Mouse (Mus musculus): ENCODE data around the gene Nipbl. TPM values are rescaled to one million over a fixed set of nuclear protein-coding genes. Genes with fewer than 3 reads are reported as not detected.
A peak's percentile ranks its signal among the peaks of the same experiment; 100 is the strongest.

Gene Nipbl
- polyA plus RNA-seq (2012; rRNA removed) (3.5 and 5.7 TPM in 2 replicates), polyA plus RNA-seq (2014; fragmentation: Nextera tagmentation; extraction: Ambion mirVana) (6.7 and 6.9 TPM in 2 replicates)

DNA sequence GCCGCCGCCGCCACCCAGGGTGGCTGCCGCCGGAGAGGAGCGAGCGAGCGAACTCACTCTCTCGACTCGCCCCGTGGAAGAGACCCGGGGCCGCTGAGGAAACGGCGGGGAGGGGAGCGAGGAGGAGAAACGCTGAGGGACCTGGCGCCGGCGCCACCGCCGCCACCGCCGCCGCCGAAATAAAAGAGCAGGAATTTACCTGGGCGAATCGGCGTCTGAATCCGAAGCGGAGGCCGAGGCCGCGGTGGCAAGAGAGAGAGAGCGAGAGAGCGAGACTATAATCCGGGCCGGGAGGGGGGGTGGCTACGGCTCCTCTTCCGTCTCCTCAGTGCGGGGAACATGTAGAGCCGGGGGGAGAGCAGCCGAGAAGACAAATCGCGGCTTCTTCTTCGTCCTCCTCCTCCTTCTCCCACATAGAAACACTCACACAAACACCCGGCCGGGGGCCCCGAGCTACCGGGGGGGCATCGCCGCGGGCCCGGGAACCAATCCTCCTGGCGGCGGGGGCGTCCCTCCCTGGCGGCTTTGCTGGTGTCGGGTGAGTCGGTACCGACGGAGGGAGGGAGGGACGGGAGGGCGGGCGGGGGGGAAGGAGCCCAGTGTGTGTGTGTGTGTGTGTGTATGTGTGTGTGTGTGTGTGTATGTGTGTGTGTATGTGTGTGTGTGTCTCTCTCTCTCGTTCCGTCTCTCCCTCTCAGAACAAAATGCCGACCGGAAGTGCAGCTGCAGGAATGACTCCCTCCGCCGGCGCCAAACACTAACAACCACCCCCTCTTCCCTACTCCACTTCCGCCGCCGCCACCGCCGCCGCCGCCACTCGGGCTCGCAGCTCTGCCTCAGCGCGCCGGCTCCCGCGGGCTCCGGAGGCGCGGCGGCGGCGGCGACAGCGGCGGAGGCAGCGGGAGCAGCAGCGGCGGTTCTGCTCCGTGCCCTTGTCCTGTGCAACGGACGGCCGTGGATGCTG is at the start of gene Nipbl:
TSS of gene Nipbl (minus strand) at position 538 of the 964 bp plus-strand sequence.
- peaks cover 8% of the 10 kb centered on the region in 2 experiments for H3K4me1 ChIP-seq (replicated peaks; ENCODE audit: control insufficient read depth in 2 of 2, insufficient read depth in 2 of 2, low read length in 1 of 2)
- TF ChIP-seq EP300 (IDR thresholded peaks at IDR 0.05; ENCODE audit: low read depth) (no peak), CTCF (IDR thresholded peaks at IDR 0.05; ENCODE audit: low read depth) (no peak)
- peak within 1 kb of the TSS; percentile 95 for H3K4me3 ChIP-seq (ENCODE audit: insufficient read depth in 1 of 2, low read depth in 2 of 2, low read length in 2 of 2)
- ATAC-seq (ENCODE audit: insufficient read depth) (peak; percentile 76), DNase-seq (ENCODE audit: low read depth in 3 of 3, low spot score in 3 of 3) (peak; percentile 74 to 85 (median 83))
- under 1% methylated on average over 98 of the region's 102 CpGs for WGBS (ENCODE audit: insufficient replicate concordance)
- H3K9me3 ChIP-seq (ENCODE audit: control insufficient read depth, low read length): no peaks in the 10 kb centered on the region
- H3K36me3 ChIP-seq (replicated peaks; ENCODE audit: control insufficient read depth, insufficient read depth, low read depth): no peaks in the 10 kb centered on the region
- no peaks in the 10 kb centered on the region for H3K27me3 ChIP-seq (ENCODE audit: control insufficient read depth, insufficient read depth, low read length)
- H3K9ac ChIP-seq (replicated peaks): peak within 1 kb of the TSS; percentile 95
- H3K4me2 ChIP-seq (ENCODE audit: low read depth): peak within 1 kb of the TSS; percentile 80
- peak within 1 kb of the TSS; percentile 82 for H3K27ac ChIP-seq

DNA sequence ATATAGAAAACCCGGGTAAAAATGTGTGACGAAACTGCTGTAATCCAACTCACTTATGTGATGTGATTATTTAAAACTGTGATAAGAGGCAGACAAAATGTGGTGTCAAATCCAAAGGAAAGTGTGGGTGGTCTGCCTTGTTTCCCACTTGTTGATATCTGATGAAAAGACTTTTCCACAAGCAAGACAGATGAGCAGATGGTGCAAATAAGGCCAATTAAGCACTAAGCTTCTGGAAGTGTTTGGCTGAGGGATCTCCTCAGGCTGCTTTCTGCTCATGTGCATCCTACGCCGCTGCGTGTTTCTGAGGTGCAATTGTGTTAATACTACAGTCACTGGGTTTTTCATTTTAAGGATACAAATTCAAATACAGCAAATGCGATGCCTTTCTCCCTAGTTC is 41.0 kb upstream of the Nipbl start:
- Histone ChIP-seq H3K27ac (no peak overlapping the region), H3K4me2 (ENCODE audit: low read depth) (no peak overlapping the region), H3K4me3 (ENCODE audit: insufficient read depth in 1 of 2, low read depth in 2 of 2, low read length in 2 of 2) (no peak overlapping the region), H3K9me3 (ENCODE audit: control insufficient read depth, low read length) (no peaks in the 10 kb centered on the region), H3K36me3 (replicated peaks; ENCODE audit: control insufficient read depth, insufficient read depth, low read depth) (no peaks in the 10 kb centered on the region), H3K9ac (replicated peaks) (no peak overlapping the region), H3K4me1 (replicated peaks; ENCODE audit: control insufficient read depth in 2 of 2, insufficient read depth in 2 of 2, low read length in 1 of 2) (no peaks in the 10 kb centered on the region), H3K27me3 (ENCODE audit: control insufficient read depth, insufficient read depth, low read length) (no peaks in the 10 kb centered on the region)
- TF ChIP-seq CTCF (IDR thresholded peaks at IDR 0.05; ENCODE audit: low read depth) (no peak), EP300 (IDR thresholded peaks at IDR 0.05; ENCODE audit: low read depth) (no peak)
- no peak for ATAC-seq (ENCODE audit: insufficient read depth)
- DNase-seq (ENCODE audit: low read depth in 3 of 3, low spot score in 3 of 3): no peak
- 70% methylated on average over 6 of the region's 6 CpGs for WGBS (ENCODE audit: insufficient replicate concordance)

DNA sequence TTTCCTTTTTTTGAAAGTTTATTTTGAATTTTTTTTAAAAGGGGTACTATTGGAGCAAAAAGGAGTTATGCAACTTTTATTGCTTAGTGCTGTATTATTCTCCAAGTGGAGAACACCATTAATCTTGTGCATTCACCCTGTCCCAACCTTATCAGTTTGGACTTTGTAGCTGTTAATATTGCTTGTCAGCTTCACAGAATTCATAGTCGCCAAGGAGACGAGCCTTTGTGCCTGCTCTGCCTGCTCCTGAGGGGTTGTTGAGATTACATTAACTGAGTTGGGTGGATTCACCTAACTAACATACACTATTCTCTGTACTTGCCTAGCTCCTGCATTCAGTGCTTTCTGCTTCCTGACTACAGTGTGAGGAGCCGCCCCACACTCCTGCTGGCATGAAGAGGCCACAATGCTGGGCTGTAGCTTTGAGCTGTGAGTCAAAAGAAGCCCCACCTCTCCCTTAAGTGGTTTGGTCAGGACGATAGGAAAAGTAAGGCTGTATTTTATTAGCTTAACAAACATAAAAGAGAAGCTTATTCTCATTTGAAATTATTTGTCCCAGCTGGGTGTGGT is 24.8 kb upstream of the Nipbl start:
- no peaks in the 10 kb centered on the region for H3K9me3 ChIP-seq (ENCODE audit: control insufficient read depth, low read length)
- 0 out of 4 replicates have a peak, but pooled peaks cover 0 to 1% of the 10 kb centered on the region in 2 experiments for H3K4me1 ChIP-seq (replicated peaks; ENCODE audit: control insufficient read depth in 2 of 2, insufficient read depth in 2 of 2, low read length in 1 of 2)
- no peaks in the 10 kb centered on the region for H3K27me3 ChIP-seq (ENCODE audit: control insufficient read depth, insufficient read depth, low read length)
- no peak overlapping the region for H3K27ac ChIP-seq
- H3K4me3 ChIP-seq (ENCODE audit: insufficient read depth in 1 of 2, low read depth in 2 of 2, low read length in 2 of 2): no peak overlapping the region
- ATAC-seq (ENCODE audit: insufficient read depth) (no peak), DNase-seq (ENCODE audit: low read depth in 3 of 3, low spot score in 3 of 3) (no peak)
- no peak overlapping the region for H3K9ac ChIP-seq (replicated peaks)
- WGBS (ENCODE audit: insufficient replicate concordance): 42% methylated on average over 4 of the region's 4 CpGs
- TF ChIP-seq CTCF (IDR thresholded peaks at IDR 0.05; ENCODE audit: low read depth) (no peak), EP300 (IDR thresholded peaks at IDR 0.05; ENCODE audit: low read depth) (no peak)
- H3K36me3 ChIP-seq (replicated peaks; ENCODE audit: control insufficient read depth, insufficient read depth, low read depth): no peaks in the 10 kb centered on the region
- no peak overlapping the region for H3K4me2 ChIP-seq (ENCODE audit: low read depth)

DNA sequence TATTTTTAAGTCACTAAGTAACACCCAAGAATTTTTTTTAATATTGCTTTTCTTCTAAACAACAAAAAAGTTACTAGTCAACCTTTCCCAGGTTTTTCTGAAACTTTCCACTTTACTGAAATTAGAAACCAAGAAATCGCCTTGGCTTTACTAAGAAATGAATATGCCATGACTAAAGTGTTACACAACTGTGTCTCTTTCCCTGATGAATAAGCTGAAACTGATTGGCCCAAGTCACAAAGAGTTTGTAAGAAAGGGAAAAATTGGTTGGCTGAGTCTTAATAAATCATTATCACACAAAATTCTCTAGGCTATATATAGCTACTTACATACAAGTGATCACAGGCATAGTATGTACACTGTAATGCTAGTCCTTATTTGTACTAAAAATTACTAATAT is 19.3 kb upstream of the Nipbl start:
- Histone ChIP-seq H3K4me1 (replicated peaks; ENCODE audit: control insufficient read depth in 2 of 2, insufficient read depth in 2 of 2, low read length in 1 of 2) (peaks cover 2 to 3% of the 10 kb centered on the region in 2 experiments; a peak in 1 of 4 replicates), H3K36me3 (replicated peaks; ENCODE audit: control insufficient read depth, insufficient read depth, low read depth) (no peaks in the 10 kb centered on the region), H3K27ac (no peak overlapping the region), H3K27me3 (ENCODE audit: control insufficient read depth, insufficient read depth, low read length) (no peaks in the 10 kb centered on the region), H3K9me3 (ENCODE audit: control insufficient read depth, low read length) (no peaks in the 10 kb centered on the region), H3K4me3 (ENCODE audit: insufficient read depth in 1 of 2, low read depth in 2 of 2, low read length in 2 of 2) (no peak overlapping the region), H3K9ac (replicated peaks) (no peak overlapping the region), H3K4me2 (ENCODE audit: low read depth) (no peak overlapping the region)
- TF ChIP-seq EP300 (IDR thresholded peaks at IDR 0.05; ENCODE audit: low read depth) (no peak), CTCF (IDR thresholded peaks at IDR 0.05; ENCODE audit: low read depth) (no peak)
- no peak for DNase-seq (ENCODE audit: low read depth in 3 of 3, low spot score in 3 of 3)
- WGBS (ENCODE audit: insufficient replicate concordance): 69% methylated on average over 1 of the region's 1 CpGs
- no peak for ATAC-seq (ENCODE audit: insufficient read depth)

DNA sequence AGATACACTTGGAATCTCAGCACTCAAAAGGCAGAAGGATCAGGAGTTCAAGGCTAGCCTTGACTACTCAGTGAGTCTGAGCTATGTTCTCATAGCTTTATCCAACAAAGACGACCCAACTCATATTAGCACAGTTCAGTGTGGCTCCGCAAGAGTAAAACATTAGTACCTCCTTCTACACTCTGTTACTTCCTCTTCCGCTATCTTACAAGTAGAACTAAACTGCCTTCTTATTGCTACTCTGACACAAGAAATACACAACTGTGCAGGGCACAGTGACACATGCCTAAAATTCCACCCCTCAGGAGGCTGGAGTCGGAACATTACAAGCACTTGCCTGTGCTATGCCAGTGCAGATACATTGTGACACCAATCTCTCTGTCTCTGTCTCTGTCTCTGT is 18.5 kb upstream of the Nipbl start:
- Histone ChIP-seq H3K4me1 (replicated peaks; ENCODE audit: control insufficient read depth in 2 of 2, insufficient read depth in 2 of 2, low read length in 1 of 2) (peaks cover 2 to 3% of the 10 kb centered on the region in 2 experiments; a peak in 1 of 4 replicates), H3K9ac (replicated peaks) (no peak overlapping the region), H3K4me2 (ENCODE audit: low read depth) (no peak overlapping the region), H3K4me3 (ENCODE audit: insufficient read depth in 1 of 2, low read depth in 2 of 2, low read length in 2 of 2) (no peak overlapping the region), H3K36me3 (replicated peaks; ENCODE audit: control insufficient read depth, insufficient read depth, low read depth) (no peaks in the 10 kb centered on the region), H3K27ac (no peak overlapping the region), H3K27me3 (ENCODE audit: control insufficient read depth, insufficient read depth, low read length) (no peaks in the 10 kb centered on the region), H3K9me3 (ENCODE audit: control insufficient read depth, low read length) (no peaks in the 10 kb centered on the region)
- ATAC-seq (ENCODE audit: insufficient read depth) (no peak), DNase-seq (ENCODE audit: low read depth in 3 of 3, low spot score in 3 of 3) (no peak)
- WGBS (ENCODE audit: insufficient replicate concordance): 61% methylated on average over 4 of the region's 4 CpGs
- no peak for TF ChIP-seq EP300 (IDR thresholded peaks at IDR 0.05; ENCODE audit: low read depth)

All from liver, embryonic 14.5 days (tissue).